Comparison of ENCODE assay signal across 24 mouse cellular contexts in genomic region chr3:33306169-33306568, GRCm38 (mm10).
"Had no signal": no experiment of that assay in that cellular context is flagged by ENCODE, and none has a peak within 500 bp of the region (broad histone marks: within the 10 kb centered on the region; RNA-seq: fewer than 3 reads in every experiment).

No protein-coding gene starts in this region.

- H3K27ac ChIP-seq: heart, adult 2 months; heart, embryonic 13.5 days; heart, embryonic 15.5 days; hindbrain, embryonic 13.5 days; hindbrain, embryonic 15.5 days; hindbrain, postnatal 0 days; kidney, embryonic 15.5 days; kidney, postnatal 0 days; limb, embryonic 13.5 days; limb, embryonic 15.5 days; liver, embryonic 12.5 days; liver, embryonic 14.5 days had no signal

- ATAC-seq: hindbrain, postnatal 0 days; intestine, embryonic 16.5 days; liver, embryonic 12.5 days had no signal

- DNase-seq: gastrocnemius, postnatal 14 days; gastrocnemius, postnatal 36 days; heart, adult 11 months; heart, adult 2 months; heart, postnatal 14 days; heart, postnatal 36 days; kidney, adult 11 months; kidney, adult 2 months; kidney, adult 9 months; kidney, postnatal 14 days; kidney, postnatal 36 days; left cerebral cortex, postnatal 4 days had no signal

- H3K4me3 ChIP-seq: heart, adult 2 months; heart, embryonic 13.5 days; heart, embryonic 15.5 days; hindbrain, embryonic 13.5 days; hindbrain, embryonic 15.5 days; kidney, embryonic 15.5 days; limb, embryonic 13.5 days; limb, embryonic 15.5 days; liver, embryonic 12.5 days had no signal
